Mouse (Mus musculus) embryonic facial prominence, embryonic 11.5 days (tissue): Measurements from ENCODE around the gene Arhgef12. TPM values are rescaled to one million over a fixed set of nuclear protein-coding genes. Genes with fewer than 3 reads are reported as not detected.

Source experiments
- ATAC-seq: fragments of 200-750 bp; cut with Nextera tagmentation; replicated peaks from 2 replicates; pipeline ENCODE4 v1.8.0; 2017; ENCODE audit warnings: low read depth; ENCODE audit not compliant: insufficient number of reproducible peaks, low FRiP score, low TSS enrichment
- DNase-seq: peaks from one replicate; pipeline ENCODE4 v3.0.0-alpha.2; 2015; ENCODE audit warnings: low spot score
- H3K27ac ChIP-seq: fragments of 300-500 bp; sonication (generic); replicated peaks from 2 replicates; pipeline ENCODE4 v1.5.1; 2014; ENCODE audit warnings: mild to moderate bottlenecking, low read depth, low read length, control low read depth
- H3K27me3 ChIP-seq: fragments of 300-500 bp; sonication (generic); 2 replicates; pipeline ENCODE4 v1.6.1; 2014; ENCODE audit warnings: mild to moderate bottlenecking, low read length, moderate library complexity, mixed read lengths; ENCODE audit not compliant: control insufficient read depth, insufficient read depth
- H3K36me3 ChIP-seq: fragments of 300-500 bp; sonication (generic); replicated peaks from 2 replicates; pipeline ENCODE4 v1.6.1; 2014; ENCODE audit warnings: low read depth, mild to moderate bottlenecking, low read length, moderate library complexity, mixed read lengths; ENCODE audit not compliant: control insufficient read depth, insufficient read depth
- H3K4me1 ChIP-seq: fragments of 300-500 bp; sonication (generic); 2 replicates; pipeline ENCODE4 v1.6.1; 2014; ENCODE audit warnings: low read length, mixed read lengths; ENCODE audit not compliant: control insufficient read depth, insufficient read depth
- H3K4me2 ChIP-seq: fragments of 300-500 bp; sonication (generic); 2 replicates; pipeline ENCODE4 v1.6.1; 2014; ENCODE audit warnings: low read depth, mild to moderate bottlenecking, control low read depth, low read length, moderate library complexity
- H3K4me3 ChIP-seq: fragments of 300-500 bp; sonication (generic); 2 replicates; pipeline ENCODE4 v1.5.1; 2014; ENCODE audit warnings: low read depth, low read length, control low read depth
- H3K9ac ChIP-seq: fragments of 300-500 bp; sonication (generic); replicated peaks from 2 replicates; pipeline ENCODE4 v1.6.1; 2014; ENCODE audit warnings: mild to moderate bottlenecking, control low read depth, low read length
- H3K9me3 ChIP-seq: fragments of 300-500 bp; sonication (generic); replicated peaks from 2 replicates; pipeline ENCODE4 v1.6.1; 2016; ENCODE audit warnings: mild to moderate bottlenecking, low read length, inconsistent platforms, mixed read lengths; ENCODE audit not compliant: control insufficient read depth
- WGBS: fragments of 180-500 bp; shearing (Covaris S2); extraction: QIAGEN DNeasy Blood & Tissue Kit; methylation state at CpG from one replicate; pipeline ENCODE4 v1.1.7; 2014; 5-methylcytosine and 5-hydroxymethylcytosine counted together
- polyA plus RNA-seq: library from polyadenylated mRNA; unstranded; fragments of >200 nt; fragmentation: Nextera tagmentation; extraction: Ambion mirVana; gene quantifications from 2 replicates; pipeline ENCODE4 v1.2.1, GENCODE M21; 2014

Gene Arhgef12
- polyA plus RNA-seq, 1 experiment from 2014 or later: 8.2 TPM

DNA sequence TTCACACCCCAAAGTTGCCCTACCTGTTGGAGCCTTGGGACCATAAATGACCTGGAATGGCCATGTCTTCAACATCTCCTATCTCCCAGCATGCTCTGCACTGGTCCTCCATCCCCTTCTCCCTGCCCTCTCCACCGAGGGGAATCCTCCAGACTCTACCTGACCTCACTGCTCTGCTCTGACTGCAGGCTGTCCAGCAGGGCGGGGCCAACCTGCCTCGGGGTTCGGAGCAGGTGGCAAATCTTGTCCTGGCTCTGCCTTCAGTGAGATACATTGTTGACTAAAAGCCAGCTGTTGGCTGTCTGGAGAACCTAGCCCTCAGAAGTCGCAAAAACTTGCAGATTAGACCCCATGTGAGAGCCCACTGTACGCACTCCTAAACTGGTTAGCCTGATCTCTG lies 180.5 kb downstream of the Arhgef12 start:
- H3K4me2 ChIP-seq: no peak overlapping the region
- WGBS: 85% methylated on average over 6 of the region's 6 CpGs

DNA sequence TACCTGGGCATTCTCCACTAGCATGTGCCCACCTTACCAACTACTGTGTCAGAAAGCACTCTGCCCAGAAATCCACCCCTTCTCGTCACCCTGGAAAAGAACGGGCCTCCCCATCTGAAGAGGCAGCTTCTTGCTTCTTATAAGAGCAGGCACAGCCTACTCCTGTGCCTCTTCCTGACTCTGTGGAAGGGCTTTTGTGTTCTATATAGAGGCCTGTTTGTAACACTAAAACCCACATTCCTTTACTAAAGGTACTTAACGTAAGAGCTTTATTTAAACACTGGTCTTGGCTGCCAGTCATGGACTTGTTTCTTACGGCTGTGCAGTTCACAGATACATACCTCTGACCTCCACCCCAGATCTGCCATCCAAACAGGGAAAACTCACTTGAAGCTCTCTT lies 185.2 kb downstream of the Arhgef12 start:
- no peak overlapping the region for H3K4me2 ChIP-seq
- WGBS: 70% methylated on average over 4 of the region's 4 CpGs
- ATAC-seq: no peak

More for the DNA sequence above, 180.5 kb downstream of the Arhgef12 start:
- ATAC-seq (no peak), DNase-seq (no peak)
- Histone ChIP-seq H3K27me3 (no peaks in the 10 kb centered on the region), H3K27ac (no peak overlapping the region), H3K4me3 (no peak overlapping the region), H3K9ac (no peak overlapping the region), H3K4me1 (no peaks in the 10 kb centered on the region), H3K9me3 (no peaks in the 10 kb centered on the region), H3K36me3 (no peaks in the 10 kb centered on the region)

DNA sequence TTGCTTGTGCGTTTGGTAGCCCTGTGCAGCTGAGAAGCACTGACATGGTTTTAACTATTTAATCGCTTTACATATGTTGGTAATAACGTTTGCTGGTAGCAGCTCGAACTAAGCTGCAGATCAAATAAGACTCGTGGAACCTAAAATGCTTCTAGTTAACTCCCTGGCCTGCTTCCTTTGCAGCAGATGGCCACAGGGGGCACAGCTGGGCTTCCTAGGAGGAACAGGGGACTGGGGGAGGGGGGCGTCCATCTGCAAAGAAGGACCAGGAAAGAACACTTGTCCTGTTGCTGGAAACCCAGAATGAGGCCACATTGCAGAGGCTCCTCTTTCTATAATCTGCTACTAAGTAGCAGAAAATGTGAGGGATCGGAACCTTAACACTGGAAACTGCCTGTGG lies 186.8 kb downstream of the Arhgef12 start:
- no peak overlapping the region for H3K4me3 ChIP-seq
- H3K4me2 ChIP-seq: no peak overlapping the region
- no peak overlapping the region for H3K27ac ChIP-seq
- H3K36me3 ChIP-seq: no peaks in the 10 kb centered on the region
- H3K9ac ChIP-seq: no peak overlapping the region
- ATAC-seq (no peak), DNase-seq (peak; percentile 61)
- no peaks in the 10 kb centered on the region for H3K9me3 ChIP-seq
- no peaks in the 10 kb centered on the region for H3K27me3 ChIP-seq
- WGBS: 38% methylated on average over 7 of the region's 7 CpGs
- H3K4me1 ChIP-seq: no peaks in the 10 kb centered on the region

More for the DNA sequence above, 185.2 kb downstream of the Arhgef12 start:
- Histone ChIP-seq H3K9me3 (no peaks in the 10 kb centered on the region), H3K4me3 (no peak overlapping the region), H3K27ac (no peak overlapping the region), H3K27me3 (no peaks in the 10 kb centered on the region), H3K9ac (no peak overlapping the region), H3K36me3 (no peaks in the 10 kb centered on the region), H3K4me1 (no peaks in the 10 kb centered on the region)
- no peak for DNase-seq

DNA sequence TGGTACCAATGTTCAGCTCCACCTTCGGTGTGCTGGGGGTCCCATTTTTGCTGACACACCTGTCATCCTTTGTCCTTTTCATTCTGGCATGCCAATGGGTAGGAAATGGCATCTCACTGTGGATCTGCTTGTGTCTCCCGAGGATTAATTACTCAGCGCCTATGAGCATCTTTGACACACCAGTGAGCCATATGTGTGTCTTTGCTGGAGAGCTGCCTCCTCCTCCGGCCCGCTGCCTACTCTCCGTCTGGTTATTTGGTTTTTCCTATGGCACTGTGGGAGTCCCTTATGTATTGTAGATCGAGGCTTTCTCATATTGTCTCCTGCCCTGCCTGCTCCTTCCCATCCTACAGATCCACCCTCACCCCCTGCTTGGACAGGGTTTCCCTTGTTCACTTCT lies 189.1 kb downstream of the Arhgef12 start:
- no peak overlapping the region for H3K9ac ChIP-seq
- no peaks in the 10 kb centered on the region for H3K36me3 ChIP-seq
- DNase-seq: no peak
- no peak overlapping the region for H3K27ac ChIP-seq
- no peaks in the 10 kb centered on the region for H3K4me1 ChIP-seq
- no peak overlapping the region for H3K4me3 ChIP-seq
- ATAC-seq: no peak
- H3K9me3 ChIP-seq: no peaks in the 10 kb centered on the region
- 79% methylated on average over 7 of the region's 7 CpGs for WGBS
- no peaks in the 10 kb centered on the region for H3K27me3 ChIP-seq
- no peak overlapping the region for H3K4me2 ChIP-seq

Other genes with a start within 250 kb of the Arhgef12 start
- 0.49 and 0.89 TPM in 2 replicates for gene Grik4, start 162.7 kb downstream of the Arhgef12 start, polyA plus RNA-seq
- 13.6 and 13.9 TPM in 2 replicates for gene Tmem136, start 9.3 kb upstream of the Arhgef12 start, polyA plus RNA-seq
- gene Pou2f3, start 103.1 kb upstream of the Arhgef12 start, polyA plus RNA-seq: 0.11 TPM in 1 of 2 replicates, not detected in the other
- gene Oaf, start 132.7 kb upstream of the Arhgef12 start, polyA plus RNA-seq: 73.3 and 73.5 TPM in 2 replicates
- 4.9 and 6.1 TPM in 2 replicates for gene Trim29, start 203.6 kb upstream of the Arhgef12 start, polyA plus RNA-seq